Mouse (Mus musculus): Measurements from ENCODE around the gene Pcmt1.

Pcmt1 gene

GRCm38 (mm10) chr10:7680731-7681301, at the start of gene Pcmt1, which contains the start of gene Lats1:
Gene Pcmt1 (minus strand): TSS chr10:7681136.
Gene Lats1 (plus strand): TSS chr10:7681214.
- peak; percentile 73 for DNase-seq (ENCODE audit: low spot score)

DNA sequence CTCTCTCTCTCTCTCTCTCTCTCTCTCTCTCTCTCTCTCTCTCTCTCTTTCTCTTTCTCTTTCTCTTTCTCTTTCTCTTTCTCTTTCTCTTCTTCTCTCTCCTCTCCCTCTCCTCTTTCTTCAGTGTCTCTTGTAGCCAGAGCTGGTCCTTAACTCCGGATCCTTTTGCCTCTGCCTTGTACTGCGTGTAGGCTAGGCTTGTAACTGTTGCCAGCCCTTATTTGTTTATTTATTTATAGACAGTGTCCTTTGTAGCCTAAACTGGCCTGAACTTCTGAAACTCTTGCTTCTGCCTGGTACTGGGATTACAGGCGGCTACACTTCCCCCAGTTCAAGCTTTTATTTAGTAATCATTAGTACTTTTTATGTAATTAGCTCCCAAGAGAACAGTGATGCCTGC, 46.1 kb upstream of the Pcmt1 start:
- no peak for DNase-seq (ENCODE audit: low spot score)

GRCm38 (mm10) chr10:7726501-7726812, 45.5 kb upstream of the Pcmt1 start:
- DNase-seq (ENCODE audit: low spot score), result no peak

- DNase-seq (ENCODE audit: low spot score), result peak; percentile 97
Observed at GRCm38 (mm10) chr10:7725751-7726500, 45.0 kb upstream of the Pcmt1 start, which contains the start of gene Katna1. Gene Katna1 (plus strand): TSS chr10:7726000.

GRCm38 (mm10) chr10:7715056-7715455, 34.1 kb upstream of the Pcmt1 start:
- DNase-seq (ENCODE audit: low spot score), result no peak

DNA sequence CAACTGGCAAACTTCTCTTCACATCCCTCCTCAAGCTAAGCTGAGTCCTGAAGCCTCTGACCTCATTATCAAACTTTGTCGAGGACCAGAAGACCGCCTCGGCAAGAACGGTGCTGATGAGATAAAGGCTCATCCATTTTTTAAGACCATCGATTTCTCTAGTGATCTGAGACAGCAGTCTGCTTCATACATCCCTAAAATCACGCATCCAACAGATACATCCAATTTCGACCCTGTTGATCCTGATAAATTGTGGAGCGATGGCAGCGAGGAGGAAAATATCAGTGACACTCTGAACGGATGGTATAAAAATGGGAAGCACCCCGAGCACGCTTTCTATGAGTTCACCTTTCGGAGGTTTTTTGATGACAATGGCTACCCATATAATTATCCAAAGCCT, 31.6 kb upstream of the Pcmt1 start:
- no peak for DNase-seq (ENCODE audit: low spot score)

DNA sequence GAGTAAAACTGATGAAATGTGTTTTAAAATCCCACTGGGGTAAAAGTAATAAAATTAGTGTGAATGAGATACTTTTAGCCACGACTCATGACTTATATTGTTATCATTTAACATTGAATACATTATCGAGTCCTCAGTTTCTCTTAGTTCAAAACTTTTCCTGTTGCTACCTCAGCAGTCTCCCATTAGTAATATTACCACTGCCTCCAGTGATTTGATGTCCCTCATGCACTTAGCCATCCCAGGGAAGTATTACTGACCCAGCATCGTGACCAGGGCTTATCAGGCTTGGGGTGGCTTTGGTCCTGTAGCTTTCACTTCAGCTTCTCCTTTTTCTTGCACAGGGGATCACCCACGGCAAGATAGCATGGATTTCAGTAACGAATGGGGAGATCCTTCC, 29.2 kb upstream of the Pcmt1 start:
- DNase-seq (ENCODE audit: low spot score), result no peak

- no peak for DNase-seq (ENCODE audit: low spot score)
Observed at GRCm38 (mm10) chr10:7702586-7702985, 21.6 kb upstream of the Pcmt1 start.

DNA sequence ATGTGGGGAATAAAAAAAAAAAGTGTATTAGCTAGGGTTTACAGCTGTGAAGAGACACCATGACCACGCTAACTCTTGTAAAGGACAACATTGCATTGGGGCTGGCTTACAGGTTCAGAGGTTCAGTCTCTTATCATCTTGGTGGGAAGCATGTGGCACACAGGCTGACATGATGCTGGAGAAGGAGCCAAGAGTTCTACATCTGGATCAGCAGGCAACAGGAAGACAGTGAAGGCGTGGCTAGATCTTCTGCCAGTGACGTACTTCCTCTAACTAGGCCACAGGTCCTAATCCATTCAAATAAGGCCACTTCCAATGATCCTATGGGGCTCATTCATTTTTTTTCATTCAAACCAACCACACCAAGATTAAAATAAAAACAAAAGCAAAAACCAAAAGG, 19.2 kb upstream of the Pcmt1 start:
- no peak for DNase-seq (ENCODE audit: low spot score)

DNA sequence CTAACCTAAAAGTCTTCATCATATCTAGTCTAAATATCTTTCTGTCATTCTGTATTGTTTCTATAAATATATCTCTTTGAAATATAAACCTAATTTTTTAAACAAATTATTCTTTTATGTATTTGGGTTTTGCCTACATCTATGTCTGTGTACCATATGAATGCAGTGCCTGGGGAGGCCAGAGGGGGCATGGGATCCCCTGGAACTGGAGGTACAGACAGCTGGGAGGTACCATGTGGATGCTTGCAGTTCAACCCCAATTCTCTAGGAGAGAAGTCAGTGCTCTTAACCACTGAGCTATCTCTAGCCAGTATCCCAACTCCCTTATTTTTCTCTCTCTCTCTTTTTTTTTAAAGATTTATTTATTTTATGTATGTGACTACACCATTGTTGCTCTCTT, 14.3 kb upstream of the Pcmt1 start:
- no peak for DNase-seq (ENCODE audit: low spot score)

DNA sequence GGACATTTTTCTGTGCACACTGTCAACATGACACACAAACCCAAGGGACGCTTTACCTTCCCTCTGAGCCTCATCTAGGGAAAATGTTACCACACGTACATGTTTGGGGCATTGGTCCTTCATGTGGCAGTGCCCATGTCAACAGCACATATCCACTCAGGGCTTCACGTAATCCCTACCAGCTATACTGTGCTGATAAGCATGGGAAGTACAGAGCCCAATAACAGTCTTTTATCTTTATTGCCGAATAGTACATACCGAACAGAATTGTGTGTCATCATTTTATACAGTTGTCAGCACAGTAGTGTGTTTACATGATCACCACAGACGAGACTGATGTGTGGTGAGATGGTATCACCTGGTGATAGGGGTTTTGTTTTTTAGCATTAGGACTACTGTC, 6.0 kb upstream of the Pcmt1 start:
- DNase-seq (ENCODE audit: low spot score), result no peak

GRCm38 (mm10) chr10:7682249-7682648, 1.3 kb upstream of the Pcmt1 start:
- DNase-seq (ENCODE audit: low spot score), result no peak

GRCm38 (mm10) chr10:7681343-7682025, 548 bp upstream of the Pcmt1 start:
- peak; percentile 62 for DNase-seq (ENCODE audit: low spot score)

GRCm38 (mm10) chr10:7673673-7674072, 7.3 kb downstream of the Pcmt1 start:
- DNase-seq (ENCODE audit: low spot score), result no peak

DNA sequence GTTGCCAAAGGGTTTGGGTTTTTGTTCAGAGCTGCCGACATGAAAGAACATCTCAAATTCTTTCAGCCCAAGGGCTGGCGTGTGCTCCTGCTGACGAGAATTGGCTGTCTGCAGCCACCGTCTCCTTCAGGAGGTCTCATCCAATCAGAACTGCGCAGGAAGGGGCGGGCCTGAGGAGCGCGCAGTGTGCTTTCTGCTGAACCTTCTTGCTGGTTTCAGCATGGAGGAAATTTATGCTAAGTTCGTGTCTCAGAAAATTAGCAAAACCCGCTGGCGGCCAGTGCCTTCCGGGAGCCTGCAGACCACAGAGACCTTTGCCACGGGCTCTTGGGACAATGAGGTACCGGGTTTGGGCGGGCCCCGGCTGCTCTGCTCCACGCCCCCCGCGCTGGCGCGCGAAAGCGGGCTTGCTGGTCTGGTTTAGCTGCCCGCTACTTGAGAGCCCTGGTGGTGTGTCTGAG, 13.6 kb downstream of the Pcmt1 start, which contains the start of gene Nup43:
Gene Nup43, plus strand, starts transcription at position 162 of the 461 bp plus-strand sequence.
- peak; percentile 84 for DNase-seq (ENCODE audit: low spot score)

GRCm38 (mm10) chr10:7664889-7665288, 16.0 kb downstream of the Pcmt1 start:
- no peak for DNase-seq (ENCODE audit: low spot score)

DNA sequence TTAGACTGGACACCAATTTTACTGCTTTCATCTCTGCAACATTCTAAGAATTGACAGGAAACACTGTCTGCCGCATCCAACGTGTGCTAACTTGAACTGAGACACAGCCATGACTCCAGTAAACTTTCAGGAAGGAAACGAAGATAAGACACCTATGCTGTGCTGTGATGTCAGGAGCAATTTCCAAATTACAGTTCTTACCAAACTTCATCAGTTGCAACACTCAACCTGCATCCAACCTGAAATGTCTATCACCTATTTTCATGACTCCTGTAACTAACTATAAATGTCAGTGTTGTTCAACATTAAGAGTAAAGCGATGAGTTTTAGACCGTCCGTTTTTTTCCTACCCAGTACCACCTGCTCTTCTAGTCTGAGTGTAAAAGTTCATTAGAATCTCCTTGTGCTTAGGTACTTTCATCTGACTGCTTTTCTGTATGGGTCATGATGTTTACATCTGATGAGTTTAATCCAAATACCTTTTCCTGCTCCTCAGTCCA, 16.9 kb downstream of the Pcmt1 start:
- DNase-seq (ENCODE audit: low spot score), result no peak

- DNase-seq (ENCODE audit: low spot score), result peak; percentile 90
Observed at GRCm38 (mm10) chr10:7663159-7664026, 17.5 kb downstream of the Pcmt1 start.

DNA sequence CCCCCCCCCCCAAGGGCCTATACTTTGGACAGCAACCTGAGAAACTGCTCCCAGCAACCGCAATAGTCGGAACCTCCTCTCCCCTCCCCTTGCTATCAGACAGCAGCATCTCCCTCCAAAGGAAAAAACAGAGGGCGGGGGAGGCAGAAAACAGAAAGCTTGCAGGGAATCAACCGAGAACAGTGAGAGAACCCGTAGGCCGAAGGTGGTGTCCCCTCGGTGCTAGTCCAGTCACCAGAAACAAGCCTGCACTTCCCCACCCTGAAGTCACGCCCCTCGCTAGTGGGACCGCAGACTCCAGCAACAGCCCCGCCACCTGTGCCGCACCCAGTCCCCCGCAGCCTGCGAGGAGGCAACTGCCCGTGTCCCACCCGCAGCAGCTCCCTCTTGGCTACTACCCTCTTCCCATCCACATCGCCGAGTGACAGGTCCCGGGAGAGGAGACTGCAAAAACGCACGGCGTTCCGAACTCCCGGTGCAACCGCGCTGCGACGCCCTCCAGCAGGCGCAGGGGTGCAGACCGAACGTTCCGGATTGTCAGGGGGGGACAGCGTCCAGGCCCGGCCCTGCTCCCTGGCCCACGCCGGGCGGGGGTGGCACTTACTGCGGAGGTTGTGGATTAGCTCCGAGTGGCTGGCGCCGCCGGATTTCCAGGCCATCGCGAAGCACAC, 18.3 kb downstream of the Pcmt1 start:
- DNase-seq (ENCODE audit: low spot score), result peak; percentile 70

DNA sequence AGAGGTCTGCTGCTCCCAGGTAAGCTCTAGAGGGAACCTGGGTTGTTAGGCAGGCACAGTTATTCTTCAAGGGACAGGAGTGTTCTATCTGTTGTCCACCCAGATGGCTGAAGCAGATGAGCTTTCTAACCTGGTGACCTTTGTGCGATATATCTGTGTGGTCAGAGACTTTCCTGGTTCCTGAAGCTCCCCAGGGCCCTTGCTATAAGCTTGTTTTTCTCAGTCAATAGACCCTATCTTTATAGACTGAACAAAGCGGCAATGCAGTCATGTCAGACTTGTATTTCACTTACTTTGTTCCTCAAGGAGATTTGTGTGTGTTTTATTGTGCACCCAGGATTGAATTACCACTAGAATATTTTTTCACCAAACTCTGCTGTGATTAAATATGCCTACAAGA, 29.9 kb downstream of the Pcmt1 start:
- DNase-seq (ENCODE audit: low spot score), result no peak

GRCm38 (mm10) chr10:7649059-7649458, 31.9 kb downstream of the Pcmt1 start:
- DNase-seq (ENCODE audit: low spot score), result no peak

Measured in spleen, adult 12 weeks (tissue).